In the genomic region with DNA sequence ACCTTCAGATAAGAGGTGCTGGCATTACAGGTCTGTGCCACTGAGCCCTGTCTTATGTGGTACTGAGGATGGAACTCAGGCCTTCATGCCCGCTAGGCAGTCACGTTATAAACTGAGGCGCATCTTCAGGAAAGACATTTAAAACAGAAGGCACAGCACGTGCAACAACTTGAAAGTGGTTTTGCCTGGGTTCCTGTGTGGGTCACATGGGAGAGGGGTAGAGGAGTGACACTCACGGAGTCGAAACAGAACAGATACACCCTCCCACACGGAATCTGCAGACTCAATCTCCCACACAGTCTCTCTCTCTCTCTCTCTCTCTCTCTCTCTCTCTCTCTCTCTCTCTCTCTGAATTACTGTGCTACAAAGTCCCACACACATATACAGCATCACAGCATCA, we compare ENCODE assay signal across 32 mouse cellular contexts. TPM values are rescaled to one million over a fixed set of nuclear protein-coding genes. Genes with fewer than 3 reads are reported as not detected.
A peak's percentile ranks its signal among the peaks of the same experiment; 100 is the strongest.
DNase-seq lines count a peak whose midpoint lies in the region; ATAC-seq and TF ChIP-seq lines count a peak whose summit lies in the region.
"Had no signal": no experiment of that assay in that cellular context is flagged by ENCODE, and none has a peak within 500 bp of the region (broad histone marks: within the 10 kb centered on the region; RNA-seq: fewer than 3 reads in every experiment).

No protein-coding gene starts in this region.

- TF ChIP-seq EP300 in heart, postnatal 0 days (IDR thresholded peaks at IDR 0.05; ENCODE audit: low read depth), result no peak
- no peak for TF ChIP-seq EP300 in liver, postnatal 0 days (IDR thresholded peaks at IDR 0.05; ENCODE audit: low read depth)
- TF ChIP-seq EP300 in CH12.LX (IDR thresholded peaks at IDR 0.05; ENCODE audit: low read length), result no peak

- H3K79me2 ChIP-seq in CH12.LX (replicated peaks; ENCODE audit: control insufficient read depth, extremely low read depth, insufficient read depth, poor library complexity, severe bottlenecking), result peaks cover 18% of the 10 kb centered on the region

- peaks cover 47% of the 10 kb centered on the region for H3K36me3 ChIP-seq in heart, postnatal 0 days (replicated peaks; ENCODE audit: control insufficient read depth, insufficient read depth, low read length)
- peaks cover 33% of the 10 kb centered on the region for H3K36me3 ChIP-seq in liver, postnatal 0 days (replicated peaks; ENCODE audit: insufficient read depth, low read length)
- peaks cover 11% of the 10 kb centered on the region; the same call in 1 of the 2 replicates for H3K36me3 ChIP-seq in liver, embryonic 11.5 days (ENCODE audit: control insufficient read depth, insufficient read depth, low read length)
- no peaks in the 10 kb centered on the region for H3K36me3 ChIP-seq in CH12.LX (replicated peaks in 1 of 2; ENCODE audit: control insufficient read depth in 1 of 2, insufficient read depth in 1 of 2, low read length in 1 of 2)
- H3K36me3 ChIP-seq: forebrain, embryonic 15.5 days; midbrain, embryonic 13.5 days had no signal

- no peak for TF ChIP-seq RAD21 in CH12.LX (IDR thresholded peaks at IDR 0.05; ENCODE audit: low read depth, low read length)

- no peaks in the 10 kb centered on the region for H3K9me3 ChIP-seq in heart, postnatal 0 days (replicated peaks; ENCODE audit: control insufficient read depth, low read length)
- no peaks in the 10 kb centered on the region for H3K9me3 ChIP-seq in liver, postnatal 0 days (ENCODE audit: low read length)
- H3K9me3 ChIP-seq in liver, embryonic 11.5 days (ENCODE audit: control insufficient read depth, low read length), result no peaks in the 10 kb centered on the region
- H3K9me3 ChIP-seq in CH12.LX (replicated peaks; ENCODE audit: low read length), result no peaks in the 10 kb centered on the region
- H3K9me3 ChIP-seq: embryonic facial prominence, embryonic 12.5 days; forebrain, embryonic 15.5 days; heart, embryonic 13.5 days; limb, embryonic 12.5 days; midbrain, embryonic 13.5 days; neural tube, embryonic 15.5 days had no signal

- H3K27me3 ChIP-seq in heart, postnatal 0 days (ENCODE audit: control insufficient read depth, insufficient read depth, low read length), result no peaks in the 10 kb centered on the region
- H3K27me3 ChIP-seq in liver, postnatal 0 days (ENCODE audit: insufficient read depth, low read length), result no peaks in the 10 kb centered on the region
- H3K27me3 ChIP-seq in liver, embryonic 11.5 days (replicated peaks; ENCODE audit: control insufficient read depth, insufficient read depth, low read length), result no peaks in the 10 kb centered on the region
- peaks cover 6% of the 10 kb centered on the region for H3K27me3 ChIP-seq in CH12.LX (replicated peaks)
- H3K27me3 ChIP-seq: embryonic facial prominence, embryonic 12.5 days; forebrain, embryonic 15.5 days; heart, embryonic 13.5 days; limb, embryonic 12.5 days; midbrain, embryonic 13.5 days; neural tube, embryonic 15.5 days had no signal

- no peak for DNase-seq in heart, postnatal 0 days (ENCODE audit: low spot score)
- no peak for DNase-seq in heart, postnatal 14 days
- no peak for DNase-seq in liver, postnatal 0 days
- DNase-seq in liver, embryonic 11.5 days (ENCODE audit: low spot score), result no peak
- no peak for DNase-seq in CH12.LX (ENCODE audit: extremely low read depth)
- peak; percentile 60 for DNase-seq in naive thymus-derived CD4-positive, alpha-beta T cell, adult 2 months (ENCODE audit: low read depth)
- DNase-seq in spleen, adult 18-20 months, result no peak
- DNase-seq in retina, embryonic 14.5 days (ENCODE audit: low spot score), result no peak
- DNase-seq: adrenal gland, adult 8-10 months; cerebellum, adult 11 months; cerebellum, adult 9-11 months; embryo, embryonic 11 days; gastrocnemius, postnatal 10 days; kidney, adult 8-10 months; right cerebral cortex, postnatal 4 days; thymus, postnatal 14 days had no signal

- TF ChIP-seq CTCF in heart, postnatal 0 days (IDR thresholded peaks at IDR 0.05; ENCODE audit: low read depth), result no peak
- no peak for TF ChIP-seq CTCF in liver, postnatal 0 days (IDR thresholded peaks at IDR 0.05; ENCODE audit: low read depth)
- TF ChIP-seq CTCF in CH12.LX (conservative IDR thresholded peaks at IDR 0.05 in 1 of 2, IDR thresholded peaks at IDR 0.05 in 1 of 2; ENCODE audit: low read depth in 2 of 2, low read length in 2 of 2), result no peak

- no peak overlapping the region for H3K4me3 ChIP-seq in heart, postnatal 0 days (ENCODE audit: low read depth, low read length)
- no peak overlapping the region for H3K4me3 ChIP-seq in liver, postnatal 0 days (ENCODE audit: low read depth, low read length)
- no peak overlapping the region for H3K4me3 ChIP-seq in liver, embryonic 11.5 days (ENCODE audit: low read depth, low read length)
- no peak overlapping the region for H3K4me3 ChIP-seq in CH12.LX (replicated peaks in 1 of 3; ENCODE audit: low read depth in 2 of 3, low read length in 2 of 3, poor library complexity in 1 of 3)
- H3K4me3 ChIP-seq: embryonic facial prominence, embryonic 12.5 days; forebrain, embryonic 15.5 days; heart, embryonic 13.5 days; limb, embryonic 12.5 days; midbrain, embryonic 13.5 days; neural tube, embryonic 15.5 days had no signal

- dilution Hi-C loops in CH12.LX (cut with MboI; ENCODE audit: extremely low pct_ligation_motif_present, extremely low pct_unique_long_range_greater_than_20kb, low sequenced_read_pairs), result no loop called here

- 62% methylated on average over 7 of the region's 7 CpGs for WGBS in heart, postnatal 0 days
- 73% methylated on average over 7 of the region's 7 CpGs for WGBS in liver, postnatal 0 days (ENCODE audit: insufficient replicate concordance)
- WGBS in liver, embryonic 11.5 days, result 70% methylated on average over 7 of the region's 7 CpGs

- 0 out of 2 replicates have a peak overlapping the region, but pooled peaks have one; percentile 9 for H3K27ac ChIP-seq in heart, postnatal 0 days (ENCODE audit: low read depth)
- H3K27ac ChIP-seq in liver, postnatal 0 days (ENCODE audit: low read depth), result peak overlapping the region; percentile 36; the same call in 1 of the 2 replicates
- no peak overlapping the region for H3K27ac ChIP-seq in liver, embryonic 11.5 days (ENCODE audit: low read depth, low read length)
- no peak overlapping the region for H3K27ac ChIP-seq in CH12.LX (ENCODE audit: insufficient read depth, low read depth)
- H3K27ac ChIP-seq: embryonic facial prominence, embryonic 12.5 days; forebrain, embryonic 15.5 days; kidney, postnatal 0 days; limb, embryonic 12.5 days; macrophage; midbrain, embryonic 13.5 days; neural tube, embryonic 15.5 days had no signal

- no peak overlapping the region for H3K4me2 ChIP-seq in heart, postnatal 0 days (ENCODE audit: low read depth, low read length)
- H3K4me2 ChIP-seq in liver, postnatal 0 days (ENCODE audit: low read depth, low read length), result no peak overlapping the region
- H3K4me2 ChIP-seq in liver, embryonic 11.5 days, result no peak overlapping the region
- H3K4me2 ChIP-seq in CH12.LX (ENCODE audit: insufficient read depth, low read depth, poor library complexity, severe bottlenecking), result no peak overlapping the region
- H3K4me2 ChIP-seq: embryonic facial prominence, embryonic 12.5 days; forebrain, embryonic 15.5 days; heart, embryonic 13.5 days; limb, embryonic 12.5 days; midbrain, embryonic 13.5 days; neural tube, embryonic 15.5 days had no signal

- in situ Hi-C loops in CH12.LX (cut with MboI; ENCODE audit: low pct_ligation_motif_present, low pct_unique_long_range_greater_than_20kb, low sequenced_read_pairs), result no loop called here

- H3K4me1 ChIP-seq in heart, postnatal 0 days (ENCODE audit: control insufficient read depth, insufficient read depth), result peaks cover 18% of the 10 kb centered on the region
- H3K4me1 ChIP-seq in liver, postnatal 0 days (ENCODE audit: insufficient read depth), result peaks cover 26% of the 10 kb centered on the region
- peaks cover 18% of the 10 kb centered on the region for H3K4me1 ChIP-seq in liver, embryonic 11.5 days (replicated peaks; ENCODE audit: control insufficient read depth, insufficient read depth, low read length)
- H3K4me1 ChIP-seq in CH12.LX (ENCODE audit: control insufficient read depth in 1 of 2, insufficient read depth in 2 of 2), result peaks cover 4 to 12% of the 10 kb centered on the region in 2 experiments; a peak in 2 of 4 replicates

- no peak overlapping the region; the same call in 1 of the 2 replicates for H3K9ac ChIP-seq in heart, postnatal 0 days (replicated peaks; ENCODE audit: low read depth, low read length)
- H3K9ac ChIP-seq in liver, postnatal 0 days (replicated peaks), result no peak overlapping the region
- H3K9ac ChIP-seq in liver, embryonic 11.5 days (ENCODE audit: low read depth, low read length), result no peak overlapping the region
- no peak overlapping the region for H3K9ac ChIP-seq in CH12.LX (ENCODE audit: insufficient read depth, low read depth)
- H3K9ac ChIP-seq: embryonic facial prominence, embryonic 12.5 days; forebrain, embryonic 15.5 days; heart, embryonic 13.5 days; limb, embryonic 12.5 days; midbrain, embryonic 13.5 days; neural tube, embryonic 15.5 days had no signal

- no peak for ATAC-seq in heart, postnatal 0 days (ENCODE audit: insufficient read depth, low read depth)
- ATAC-seq in liver, postnatal 0 days, result no peak
- ATAC-seq in liver, embryonic 11.5 days (replicated peaks; ENCODE audit: low FRiP score), result no peak
- ATAC-seq: forebrain, embryonic 15.5 days; hindbrain, embryonic 16.5 days; intestine, embryonic 16.5 days; midbrain, embryonic 13.5 days had no signal

- intact Hi-C loops in heart, postnatal 14 days (cut with DNase I), result no loop called here

- no peak for TF ChIP-seq POLR2A in CH12.LX (IDR thresholded peaks at IDR 0.05; ENCODE audit: low read depth, low read length)

RNA-seq across cellular contexts. Expression of gene Ppp5c, which starts 2.5 kb away (rescaled TPM):
- total RNA-seq in heart, postnatal 0 days (2014; rRNA removed; ENCODE audit: low replicate concordance), result 55.0 and 68.0 TPM in 2 replicates
- polyA plus RNA-seq in heart, postnatal 0 days (2015; fragmentation: Nextera tagmentation; extraction: Ambion mirVana), result 88.5 and 93.6 TPM in 2 replicates
- 100 to 1,000 TPM; 101 to 108 TPM for total RNA-seq in heart, postnatal 14 days (2021)
- polyA plus RNA-seq in liver, postnatal 0 days (2015; fragmentation: Nextera tagmentation; extraction: Ambion mirVana), result 26.9 and 32.1 TPM in 2 replicates
- 124 and 128 TPM in 2 replicates for polyA plus RNA-seq in liver, embryonic 11.5 days (2014; fragmentation: Nextera tagmentation; extraction: Ambion mirVana)
- total RNA-seq in CH12.LX (2012; rRNA removed) (128 and 130 TPM in 2 replicates), CH12.LX (2014; rRNA removed) (117 and 125 TPM in 2 replicates)
- polyA plus RNA-seq in CH12.LX (2012; ENCODE audit: insufficient read length, low read depth), result 223 and 249 TPM in 2 replicates

RNA-seq across cellular contexts. Expression of gene Hif3a, which starts 32.0 kb away (rescaled TPM):
- total RNA-seq in heart, postnatal 0 days (2014; rRNA removed; ENCODE audit: low replicate concordance), result 29.7 and 35.5 TPM in 2 replicates
- 4.2 and 6.2 TPM in 2 replicates for polyA plus RNA-seq in heart, postnatal 0 days (2015; fragmentation: Nextera tagmentation; extraction: Ambion mirVana)
- total RNA-seq in heart, postnatal 14 days (2021), result 1 to 10 TPM; 4.9 to 5.4 TPM
- polyA plus RNA-seq in liver, postnatal 0 days (2015; fragmentation: Nextera tagmentation; extraction: Ambion mirVana), result 2.6 and 3.9 TPM in 2 replicates
- polyA plus RNA-seq in liver, embryonic 11.5 days (2014; fragmentation: Nextera tagmentation; extraction: Ambion mirVana), result 28.3 and 32.1 TPM in 2 replicates
- total RNA-seq in CH12.LX (2012; rRNA removed) (under 0.01 and 0.08 TPM in 2 replicates), CH12.LX (2014; rRNA removed) (0.03 and 0.05 TPM in 2 replicates)
- 0.49 and 0.52 TPM in 2 replicates for polyA plus RNA-seq in CH12.LX (2012; ENCODE audit: insufficient read length, low read depth)
- total RNA-seq: monocyte, adult 5-6 weeks had no signal
- polyA plus RNA-seq: macrophage had no signal

RNA-seq across cellular contexts. Expression of gene Ccdc8, which starts 37.7 kb away (rescaled TPM):
- total RNA-seq in heart, postnatal 0 days (2014; rRNA removed; ENCODE audit: low replicate concordance), result 30.8 and 31.2 TPM in 2 replicates
- polyA plus RNA-seq in heart, postnatal 0 days (2015; fragmentation: Nextera tagmentation; extraction: Ambion mirVana), result 10.0 and 11.7 TPM in 2 replicates
- 10 to 100 TPM in 1 of 2 experiments, 1 to 10 TPM in 1; 9.8 to 10.3 TPM for total RNA-seq in heart, postnatal 14 days (2021)
- 1.1 and 1.3 TPM in 2 replicates for polyA plus RNA-seq in liver, postnatal 0 days (2015; fragmentation: Nextera tagmentation; extraction: Ambion mirVana)
- 13.2 and 13.5 TPM in 2 replicates for polyA plus RNA-seq in liver, embryonic 11.5 days (2014; fragmentation: Nextera tagmentation; extraction: Ambion mirVana)
- 0.04 TPM in 1 of 2 replicates, not detected in the other for total RNA-seq in CH12.LX (2012; rRNA removed)
- not detected in 2 replicates for total RNA-seq in CH12.LX (2014; rRNA removed)
- polyA plus RNA-seq in CH12.LX (2012; ENCODE audit: insufficient read length, low read depth), result 0.14 and 0.16 TPM in 2 replicates

RNA-seq across cellular contexts. Expression of gene Psg16, which starts 43.6 kb away (rescaled TPM):
- total RNA-seq in heart, postnatal 0 days (2014; rRNA removed; ENCODE audit: low replicate concordance), result 0.08 TPM in 1 of 2 replicates, not detected in the other
- 0.07 and 0.12 TPM in 2 replicates for polyA plus RNA-seq in heart, postnatal 0 days (2015; fragmentation: Nextera tagmentation; extraction: Ambion mirVana)
- total RNA-seq in heart, postnatal 14 days (2021), result under 1 TPM; 0.05 TPM
- 0.54 and 0.69 TPM in 2 replicates for polyA plus RNA-seq in liver, postnatal 0 days (2015; fragmentation: Nextera tagmentation; extraction: Ambion mirVana)
- polyA plus RNA-seq in liver, embryonic 11.5 days (2014; fragmentation: Nextera tagmentation; extraction: Ambion mirVana), result 0.12 TPM in 2 replicates
- total RNA-seq in CH12.LX (2012; rRNA removed), result not detected in 2 replicates
- not detected in 2 replicates for total RNA-seq in CH12.LX (2014; rRNA removed)
- 0.27 TPM in 2 replicates for polyA plus RNA-seq in CH12.LX (2012; ENCODE audit: insufficient read length, low read depth)
- total RNA-seq: liver, adult 2 months had no signal
- polyA plus RNA-seq: gonadal fat pad, adult 2 months; heart, embryonic 13.5 days; liver, adult 2 months; macrophage had no signal

RNA-seq across cellular contexts. Expression of gene Gm42372, which starts 47.4 kb away (rescaled TPM):
- not detected in 2 replicates for total RNA-seq in heart, postnatal 0 days (2014; rRNA removed; ENCODE audit: low replicate concordance)
- not detected in 2 replicates for polyA plus RNA-seq in heart, postnatal 0 days (2015; fragmentation: Nextera tagmentation; extraction: Ambion mirVana)
- total RNA-seq in heart, postnatal 14 days (2021), result under 1 TPM; 0.07 TPM
- polyA plus RNA-seq in liver, postnatal 0 days (2015; fragmentation: Nextera tagmentation; extraction: Ambion mirVana), result not detected in 2 replicates
- 0.15 and 0.16 TPM in 2 replicates for polyA plus RNA-seq in liver, embryonic 11.5 days (2014; fragmentation: Nextera tagmentation; extraction: Ambion mirVana)
- total RNA-seq in CH12.LX (2012; rRNA removed), result 0.25 and 0.47 TPM in 2 replicates
- total RNA-seq in CH12.LX (2014; rRNA removed), result 0.15 and 0.16 TPM in 2 replicates
- 0.61 and 0.90 TPM in 2 replicates for polyA plus RNA-seq in CH12.LX (2012; ENCODE audit: insufficient read length, low read depth)
- total RNA-seq: heart, adult 8-10 months; heart, postnatal 25 days; liver, adult 2 months had no signal
- polyA plus RNA-seq: gonadal fat pad, adult 2 months; liver, adult 2 months; macrophage; urinary bladder, adult 2 months had no signal

Comparison
In these comparisons a context has a peak if more than half of its experiments do, and no peak if none do; other contexts are left out.
1. H3K27ac ChIP-seq: peak in heart, postnatal 0 days (single experiment) and liver, postnatal 0 days (single experiment); none in liver, embryonic 11.5 days (single experiment) and CH12.LX (single experiment).